Mouse (Mus musculus) CD4-positive helper T cell, adult 2 months (primary cell): Measurements from ENCODE around the gene Oxnad1.
"Not testable (repeated sequence)": the region's sequence is repeated elsewhere in the genome, so short reads cannot be mapped to it uniquely, and the experiment has no call there.

Experiments used
- DNase-seq: peaks from one replicate; pipeline ENCODE4 v3.0.0-alpha.2; 2012; ENCODE audit warnings: low read depth, missing footprints, low spot score

Oxnad1 gene

GRCm38 (mm10) chr14:32087584-32088248 lies 2.5 kb downstream of the Oxnad1 start:
- DNase-seq: not testable (repeated sequence)

DNA sequence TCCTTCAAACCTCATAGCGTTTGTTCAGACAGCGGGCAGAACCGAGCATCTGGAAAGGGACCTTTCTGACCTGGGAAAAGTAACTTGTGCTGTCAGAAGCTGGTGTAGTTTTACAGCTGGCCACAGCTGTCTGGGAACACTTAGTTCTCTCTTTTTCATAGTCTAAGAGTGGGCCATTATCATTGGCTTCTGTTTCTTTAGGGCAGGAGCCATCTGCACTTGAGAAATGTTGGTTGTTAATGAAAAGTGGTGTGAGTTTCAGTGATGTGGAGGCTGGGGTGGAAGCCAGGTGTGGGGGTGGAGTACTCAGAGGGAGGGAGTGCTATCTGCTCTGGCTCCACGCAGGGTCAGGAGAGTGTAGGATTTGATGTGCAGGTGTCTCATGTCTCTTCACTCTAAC lies 6.0 kb downstream of the Oxnad1 start:
- DNase-seq: no peak

GRCm38 (mm10) chr14:32091704-32092103 lies 6.5 kb downstream of the Oxnad1 start:
- no peak for DNase-seq

DNA sequence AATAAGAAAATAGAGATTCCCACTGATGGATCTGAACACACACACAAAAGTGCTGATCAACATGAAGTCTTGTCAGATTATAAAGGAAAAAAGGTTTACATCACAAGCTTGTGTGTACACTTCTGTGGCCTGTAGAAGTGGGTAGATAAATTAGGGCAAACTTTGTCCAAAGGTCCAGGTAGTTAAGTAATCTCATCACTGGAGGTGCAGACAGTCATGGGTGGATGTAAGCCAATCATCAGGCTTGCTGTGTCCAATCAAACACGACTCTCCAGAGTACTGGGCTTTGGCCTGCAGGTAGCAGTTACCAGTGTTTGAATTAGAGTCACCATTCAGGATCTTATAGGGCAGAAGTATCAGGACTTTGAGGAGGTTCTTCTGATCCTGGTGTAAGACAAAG lies 7.8 kb downstream of the Oxnad1 start:
- DNase-seq: no peak

DNA sequence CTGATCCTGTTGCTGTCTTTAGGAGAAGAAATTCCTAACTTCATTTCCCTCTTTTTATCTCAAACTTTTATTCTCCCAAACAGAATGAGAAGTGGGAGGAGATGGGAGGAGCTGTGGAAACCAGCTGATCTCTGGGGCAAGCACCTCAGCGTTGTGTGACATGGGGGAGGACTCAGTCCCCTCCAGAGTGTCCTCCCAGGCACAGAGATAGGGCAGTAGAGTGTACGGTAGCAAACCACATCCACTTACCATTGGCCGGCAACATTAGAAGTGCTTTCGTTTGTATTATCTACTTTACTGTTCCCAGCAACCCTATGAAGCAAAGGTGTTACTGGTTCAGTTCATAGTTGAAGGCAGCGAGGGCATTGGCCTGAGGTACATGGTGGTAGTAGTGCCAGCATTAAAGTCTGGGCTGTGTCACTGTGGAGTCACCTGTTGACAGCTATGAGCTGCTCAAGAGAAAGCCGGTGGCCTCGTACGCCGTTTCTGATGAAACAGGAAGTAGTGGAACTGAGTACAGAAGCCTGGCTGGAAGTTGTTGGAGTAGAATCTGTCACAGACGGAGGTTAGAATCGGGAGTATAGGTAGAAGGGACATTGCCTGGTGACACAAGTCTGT lies 8.4 kb downstream of the Oxnad1 start:
- no peak for DNase-seq

DNA sequence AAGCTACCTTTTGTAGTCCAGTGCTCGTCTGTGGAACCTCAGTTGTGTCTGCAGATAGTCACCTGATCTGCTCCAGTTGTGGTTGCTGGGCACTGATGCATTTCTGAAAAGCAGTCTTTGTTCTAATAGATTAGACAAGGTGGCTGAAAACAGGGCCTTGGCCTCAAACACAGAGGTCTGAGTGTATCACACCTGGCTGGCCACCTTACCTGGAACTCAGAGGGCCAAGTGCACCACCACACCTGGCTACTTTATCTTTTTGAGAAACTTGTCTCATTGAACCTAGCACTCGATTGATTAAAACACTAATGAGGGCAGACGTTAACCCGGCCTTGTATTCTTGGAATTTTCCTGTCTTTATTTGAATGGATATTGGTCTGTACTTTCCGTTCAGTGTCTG lies 10.5 kb downstream of the Oxnad1 start:
- no peak for DNase-seq

DNA sequence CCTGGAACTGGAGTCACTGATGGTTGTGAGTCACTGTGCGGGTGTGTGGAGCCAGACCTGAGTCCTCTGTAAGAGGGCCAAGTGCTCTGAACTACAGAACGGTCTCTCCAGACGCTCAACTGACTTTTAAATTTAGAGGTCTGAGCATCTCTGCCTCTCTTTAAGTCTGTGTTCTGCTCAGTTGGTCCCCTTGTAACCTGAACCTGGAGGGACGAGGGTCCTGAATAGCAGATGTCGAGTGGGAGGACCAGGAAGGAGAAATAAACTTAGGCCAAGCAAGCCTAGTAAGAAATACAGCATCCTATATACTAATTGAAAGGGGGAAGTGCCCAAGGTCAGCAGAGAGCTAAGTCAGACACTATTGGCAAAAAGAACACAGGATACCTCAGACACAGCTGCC lies 11.6 kb downstream of the Oxnad1 start:
- DNase-seq: no peak

GRCm38 (mm10) chr14:32097691-32098090 lies 12.5 kb downstream of the Oxnad1 start:
- DNase-seq: no peak

DNA sequence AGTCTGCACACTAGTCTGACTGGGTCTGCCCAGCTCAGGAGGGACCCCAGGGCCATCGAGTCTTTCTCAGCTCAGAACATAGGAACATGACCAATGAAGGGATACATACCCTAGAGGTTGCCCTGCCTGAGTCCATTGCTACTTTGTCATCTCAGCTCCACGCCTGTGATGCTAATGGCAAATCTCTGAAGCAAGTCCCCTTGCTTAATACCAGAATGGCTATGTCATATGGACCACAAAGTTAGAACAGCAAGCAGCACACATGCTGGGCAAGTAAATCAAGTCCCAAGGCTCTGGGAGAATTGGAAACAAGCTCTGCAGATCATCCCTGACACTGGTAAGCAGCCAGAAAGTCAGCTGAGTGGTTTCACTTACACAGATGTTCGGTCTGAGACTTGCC lies 13.8 kb downstream of the Oxnad1 start:
- DNase-seq: no peak

GRCm38 (mm10) chr14:32103556-32103955 lies 18.4 kb downstream of the Oxnad1 start:
- DNase-seq: no peak

- no peak for DNase-seq
These were observed 20.5 kb downstream of the Oxnad1 start for GRCm38 (mm10) chr14:32105663-32106062.

- DNase-seq: no peak
These were observed 21.7 kb downstream of the Oxnad1 start for GRCm38 (mm10) chr14:32106911-32107310.

DNA sequence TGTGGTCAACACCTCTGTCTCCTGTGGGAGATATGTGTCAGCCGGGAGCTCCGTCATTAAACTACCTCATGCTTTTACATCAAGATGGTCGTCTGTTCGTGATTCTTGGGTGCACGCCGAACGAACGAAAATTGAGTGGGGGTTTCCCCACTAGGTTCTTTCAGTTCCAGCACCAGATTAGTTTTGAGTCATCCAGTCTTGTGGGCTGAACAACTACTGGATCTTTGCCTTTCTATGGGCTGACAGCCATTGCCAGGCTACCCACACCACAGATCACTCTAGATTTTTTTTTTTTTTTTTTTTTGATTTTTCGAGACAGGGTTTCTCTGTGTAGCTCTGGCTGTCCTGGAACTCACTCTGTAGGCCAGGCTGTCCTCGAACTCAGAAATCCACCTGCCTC lies 26.9 kb downstream of the Oxnad1 start:
- not testable (repeated sequence) for DNase-seq

DNA sequence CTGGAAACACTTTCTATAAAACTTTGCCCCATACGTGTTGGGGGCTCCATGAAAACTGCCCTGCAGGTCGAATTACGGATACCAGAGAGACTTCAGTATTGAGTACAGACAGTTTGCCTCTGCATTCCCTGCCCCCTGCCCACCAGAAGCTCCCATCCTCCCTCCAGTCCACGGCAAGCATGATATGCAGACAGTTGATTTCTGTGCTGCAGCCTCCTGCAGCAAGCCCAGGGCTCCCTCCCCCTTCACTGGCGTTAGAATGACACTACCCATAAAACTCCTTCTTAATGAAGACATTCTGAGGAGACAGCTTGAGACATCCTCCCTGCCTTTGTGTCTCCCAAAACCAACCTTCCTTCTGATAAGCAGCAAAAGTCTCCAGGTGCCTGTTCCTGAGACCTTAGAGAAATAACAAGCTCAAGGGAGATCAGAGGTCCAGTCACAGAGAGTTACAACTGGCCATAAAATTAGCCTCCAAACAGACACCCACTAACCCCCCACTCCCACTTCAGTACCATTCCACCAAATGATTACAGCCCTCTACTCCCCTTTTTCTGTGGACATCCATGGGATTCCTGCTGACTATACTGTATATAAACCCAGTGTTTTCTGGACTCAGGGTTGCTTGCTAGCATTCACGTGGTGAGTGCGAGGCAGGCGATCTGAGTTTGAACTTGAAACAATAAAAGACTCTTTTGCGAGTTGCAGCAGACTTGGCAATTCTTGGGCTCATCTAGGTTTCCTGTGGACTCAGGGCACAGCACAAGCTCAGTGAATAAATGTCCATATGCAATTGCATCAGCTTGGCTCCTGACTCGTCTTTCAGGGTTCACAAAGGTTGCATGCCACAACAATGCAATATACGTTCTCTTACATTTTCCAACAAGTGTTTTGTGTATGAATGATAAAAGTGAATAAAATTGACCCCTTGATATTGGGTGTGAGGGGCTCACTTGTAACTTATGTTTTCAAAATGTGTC lies 36.1 kb downstream of the Oxnad1 start:
- no peak for DNase-seq

GRCm38 (mm10) chr14:32121920-32122315 lies 36.7 kb downstream of the Oxnad1 start:
- DNase-seq: peak; percentile 35

GRCm38 (mm10) chr14:32124261-32124660 lies 39.1 kb downstream of the Oxnad1 start:
- DNase-seq: no peak

DNA sequence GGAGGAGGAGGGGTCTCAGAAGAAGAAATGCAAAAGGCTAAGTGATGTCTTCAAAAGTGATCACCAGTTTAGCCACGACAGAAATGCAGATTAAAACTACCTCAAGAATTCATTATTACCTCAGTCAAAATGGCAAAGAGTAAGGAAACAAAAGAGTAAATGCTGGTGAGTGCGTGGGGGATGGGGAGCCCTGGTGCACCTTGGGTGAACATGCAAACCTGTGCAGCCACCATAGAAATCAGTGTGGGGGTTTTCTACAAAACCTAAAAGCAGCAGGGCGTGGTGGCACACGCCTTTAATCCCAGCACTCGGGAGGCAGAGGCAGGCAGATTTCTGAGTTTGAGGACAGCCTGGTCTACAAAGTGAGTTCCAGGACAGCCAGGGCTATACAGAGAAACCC lies 40.1 kb downstream of the Oxnad1 start:
- DNase-seq: not testable (repeated sequence)

GRCm38 (mm10) chr14:32128409-32128808 lies 43.2 kb downstream of the Oxnad1 start:
- DNase-seq: no peak

GRCm38 (mm10) chr14:32131836-32132235 lies 46.7 kb downstream of the Oxnad1 start:
- no peak for DNase-seq

DNA sequence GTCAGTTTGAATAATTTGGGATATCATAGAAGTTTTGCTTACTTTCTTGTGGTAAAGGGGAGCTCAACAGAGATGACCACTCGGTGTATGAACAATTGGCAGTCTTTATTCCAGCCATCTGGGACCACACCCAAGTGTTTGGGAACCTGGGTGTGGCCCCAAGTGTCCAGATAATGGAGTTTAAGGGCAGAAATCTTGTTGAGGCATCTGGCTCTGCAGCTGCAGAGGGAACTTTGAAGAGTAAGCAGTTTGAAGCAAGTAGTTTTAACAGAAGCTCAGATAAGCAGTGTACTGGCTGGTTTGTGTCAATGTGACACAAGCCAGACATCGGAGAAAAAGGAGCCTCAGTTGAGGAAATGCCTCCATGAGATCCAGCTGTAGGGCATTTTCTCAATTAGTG lies 49.1 kb downstream of the Oxnad1 start:
- no peak for DNase-seq

GRCm38 (mm10) chr14:32136467-32136866 lies 51.3 kb downstream of the Oxnad1 start:
- DNase-seq: not testable (repeated sequence)

DNA sequence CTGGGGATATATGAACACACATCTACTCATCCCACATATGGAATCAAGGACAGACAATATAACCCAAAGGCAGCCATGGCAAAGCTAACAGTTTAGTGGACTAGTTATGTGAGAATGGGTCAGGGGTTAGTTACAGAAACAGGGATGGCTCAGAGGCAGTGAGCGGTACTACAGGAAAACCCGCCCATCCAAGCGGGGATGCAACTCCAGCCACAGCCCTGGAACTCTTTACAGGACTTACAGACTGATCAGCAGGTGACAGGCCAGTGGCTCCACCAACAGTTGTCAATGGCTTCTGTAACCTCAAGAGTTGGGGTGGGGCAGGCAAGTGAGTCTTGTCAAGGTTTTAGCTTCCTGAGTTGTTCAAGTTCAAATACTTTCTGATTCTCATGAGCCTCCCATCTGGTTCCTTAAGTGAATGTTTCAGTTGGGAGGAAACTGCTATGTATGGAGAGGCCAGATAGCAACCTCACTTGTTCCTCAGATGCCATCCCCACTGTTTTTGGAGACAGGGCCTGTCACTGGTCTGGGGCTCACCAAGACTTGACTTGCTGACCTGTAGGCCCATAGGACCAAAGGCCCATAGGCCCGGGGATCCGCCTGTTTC lies 55.3 kb downstream of the Oxnad1 start:
- no peak for DNase-seq
